Mouse (Mus musculus): ENCODE measurements at regions not wholly inside any gene's neighbourhood (a gene's known extent, or its start where the extent isn't known, plus 50 kb on each side); places are given as distances from the start of the nearest gene placed in this dataset.
"Not testable (repeated sequence)": the region's sequence is repeated elsewhere in the genome, so short reads cannot be mapped to it uniquely, and the experiment has no call there.

- Histone ChIP-seq H3K27ac (ENCODE audit: low read length) (no peak overlapping the region), H3K4me2 (ENCODE audit: low read depth, low read length) (no peak overlapping the region), H3K9me3 (ENCODE audit: control insufficient read depth, low read length) (no peaks in the 10 kb centered on the region), H3K27me3 (replicated peaks; ENCODE audit: control insufficient read depth, insufficient read depth, low read length) (no peaks in the 10 kb centered on the region), H3K4me1 (ENCODE audit: control insufficient read depth, insufficient read depth, low read length) (no peaks in the 10 kb centered on the region), H3K9ac (ENCODE audit: low read depth, low read length) (no peak overlapping the region), H3K4me3 (ENCODE audit: low read length) (no peak overlapping the region), H3K36me3 (ENCODE audit: control insufficient read depth, insufficient read depth, low read length) (no peaks in the 10 kb centered on the region)
- ATAC-seq = no peak
- 92% methylated on average over 4 of the region's 4 CpGs for WGBS
These were observed 112.9 kb downstream of the Kcns3 start for GRCm38 (mm10) chr12:11037951-11038350.

GRCm38 (mm10) chr12:11020571-11021545, 130.0 kb downstream of the Kcns3 start:
- 58% methylated on average over 11 of the region's 11 CpGs for WGBS
- Histone ChIP-seq H3K9me3 (ENCODE audit: control insufficient read depth, low read length) (no peaks in the 10 kb centered on the region), H3K4me2 (ENCODE audit: low read depth, low read length) (no peak overlapping the region), H3K4me3 (ENCODE audit: low read length) (no peak overlapping the region), H3K27ac (ENCODE audit: low read length) (no peak overlapping the region), H3K36me3 (ENCODE audit: control insufficient read depth, insufficient read depth, low read length) (no peaks in the 10 kb centered on the region), H3K27me3 (replicated peaks; ENCODE audit: control insufficient read depth, insufficient read depth, low read length) (no peaks in the 10 kb centered on the region), H3K4me1 (ENCODE audit: control insufficient read depth, insufficient read depth, low read length) (no peaks in the 10 kb centered on the region), H3K9ac (ENCODE audit: low read depth, low read length) (no peak overlapping the region)
- ATAC-seq = no peak

GRCm38 (mm10) chr12:11011159-11011558, 139.7 kb downstream of the Kcns3 start:
- WGBS = 64% methylated on average over 1 of the region's 1 CpGs
- 0 out of 2 replicates have a peak, but pooled peaks have one; percentile 18 for ATAC-seq
- Histone ChIP-seq H3K27ac (ENCODE audit: low read length) (no peak overlapping the region), H3K27me3 (replicated peaks; ENCODE audit: control insufficient read depth, insufficient read depth, low read length) (no peaks in the 10 kb centered on the region), H3K4me2 (ENCODE audit: low read depth, low read length) (no peak overlapping the region), H3K9me3 (ENCODE audit: control insufficient read depth, low read length) (no peaks in the 10 kb centered on the region), H3K4me3 (ENCODE audit: low read length) (no peak overlapping the region), H3K36me3 (ENCODE audit: control insufficient read depth, insufficient read depth, low read length) (no peaks in the 10 kb centered on the region), H3K9ac (ENCODE audit: low read depth, low read length) (no peak overlapping the region), H3K4me1 (ENCODE audit: control insufficient read depth, insufficient read depth, low read length) (no peaks in the 10 kb centered on the region)

- Histone ChIP-seq H3K4me1 (ENCODE audit: control insufficient read depth, insufficient read depth, low read length) (no peaks in the 10 kb centered on the region), H3K4me3 (ENCODE audit: low read length) (no peak overlapping the region), H3K36me3 (ENCODE audit: control insufficient read depth, insufficient read depth, low read length) (no peaks in the 10 kb centered on the region), H3K4me2 (ENCODE audit: low read depth, low read length) (no peak overlapping the region), H3K27ac (ENCODE audit: low read length) (no peak overlapping the region), H3K27me3 (replicated peaks; ENCODE audit: control insufficient read depth, insufficient read depth, low read length) (no peaks in the 10 kb centered on the region), H3K9ac (ENCODE audit: low read depth, low read length) (no peak overlapping the region), H3K9me3 (ENCODE audit: control insufficient read depth, low read length) (no peaks in the 10 kb centered on the region)
- no peak for ATAC-seq
- WGBS = 50% methylated on average over 3 of the region's 3 CpGs
These were observed 166.6 kb downstream of the Kcns3 start for GRCm38 (mm10) chr12:10984295-10984694.

GRCm38 (mm10) chr12:10949184-10949583, 201.7 kb downstream of the Kcns3 start:
- WGBS = 29% methylated on average over 5 of the region's 5 CpGs
- Histone ChIP-seq H3K27me3 (replicated peaks; ENCODE audit: control insufficient read depth, insufficient read depth, low read length) (no peaks in the 10 kb centered on the region), H3K36me3 (ENCODE audit: control insufficient read depth, insufficient read depth, low read length) (no peaks in the 10 kb centered on the region), H3K9ac (ENCODE audit: low read depth, low read length) (no peak overlapping the region), H3K4me1 (ENCODE audit: control insufficient read depth, insufficient read depth, low read length) (no peaks in the 10 kb centered on the region), H3K4me3 (ENCODE audit: low read length) (no peak overlapping the region), H3K4me2 (ENCODE audit: low read depth, low read length) (no peak overlapping the region), H3K27ac (ENCODE audit: low read length) (no peak overlapping the region), H3K9me3 (ENCODE audit: control insufficient read depth, low read length) (no peaks in the 10 kb centered on the region)
- no peak for ATAC-seq

GRCm38 (mm10) chr12:10941064-10941463, 209.8 kb downstream of the Kcns3 start:
- Histone ChIP-seq H3K4me3 (ENCODE audit: low read length) (no peak overlapping the region), H3K27ac (ENCODE audit: low read length) (no peak overlapping the region)

GRCm38 (mm10) chr12:10900054-10900453, 250.8 kb downstream of the Kcns3 start:
- H3K36me3 ChIP-seq (ENCODE audit: control insufficient read depth, insufficient read depth, low read length); H3K4me2 ChIP-seq (ENCODE audit: low read depth, low read length); H3K9ac ChIP-seq (ENCODE audit: low read depth, low read length); H3K9me3 ChIP-seq (ENCODE audit: control insufficient read depth, low read length); H3K27ac ChIP-seq (ENCODE audit: low read length); H3K4me1 ChIP-seq (ENCODE audit: control insufficient read depth, insufficient read depth, low read length); ATAC-seq; H3K27me3 ChIP-seq (replicated peaks; ENCODE audit: control insufficient read depth, insufficient read depth, low read length); H3K4me3 ChIP-seq (ENCODE audit: low read length): not testable (repeated sequence)
- WGBS = 96% methylated on average over 9 of the region's 14 CpGs

More at GRCm38 (mm10) chr12:10941064-10941463, 209.8 kb downstream of the Kcns3 start:
- no peak for ATAC-seq
- H3K4me2 ChIP-seq (ENCODE audit: low read depth, low read length) = no peak overlapping the region
- no peaks in the 10 kb centered on the region for H3K36me3 ChIP-seq (ENCODE audit: control insufficient read depth, insufficient read depth, low read length)
- H3K9ac ChIP-seq (ENCODE audit: low read depth, low read length) = no peak overlapping the region
- no peaks in the 10 kb centered on the region for H3K27me3 ChIP-seq (replicated peaks; ENCODE audit: control insufficient read depth, insufficient read depth, low read length)
- WGBS = 51% methylated on average over 3 of the region's 3 CpGs
- H3K4me1 ChIP-seq (ENCODE audit: control insufficient read depth, insufficient read depth, low read length) = no peaks in the 10 kb centered on the region
- H3K9me3 ChIP-seq (ENCODE audit: control insufficient read depth, low read length) = no peaks in the 10 kb centered on the region

GRCm38 (mm10) chr12:10878791-10879190, 272.1 kb downstream of the Kcns3 start:
- no peak for ATAC-seq
- H3K36me3 ChIP-seq (ENCODE audit: control insufficient read depth, insufficient read depth, low read length) = no peaks in the 10 kb centered on the region
- H3K4me1 ChIP-seq (ENCODE audit: control insufficient read depth, insufficient read depth, low read length) = no peaks in the 10 kb centered on the region
- no peaks in the 10 kb centered on the region for H3K27me3 ChIP-seq (replicated peaks; ENCODE audit: control insufficient read depth, insufficient read depth, low read length)
- H3K4me2 ChIP-seq (ENCODE audit: low read depth, low read length) = no peak overlapping the region
- no peak overlapping the region for H3K27ac ChIP-seq (ENCODE audit: low read length)
- H3K4me3 ChIP-seq (ENCODE audit: low read length) = no peak overlapping the region
- H3K9me3 ChIP-seq (ENCODE audit: control insufficient read depth, low read length) = no peaks in the 10 kb centered on the region
- no peak overlapping the region for H3K9ac ChIP-seq (ENCODE audit: low read depth, low read length)

- Histone ChIP-seq H3K36me3 (ENCODE audit: control insufficient read depth, insufficient read depth, low read length) (no peaks in the 10 kb centered on the region), H3K4me2 (ENCODE audit: low read depth, low read length) (no peak overlapping the region), H3K4me3 (ENCODE audit: low read length) (no peak overlapping the region), H3K4me1 (ENCODE audit: control insufficient read depth, insufficient read depth, low read length) (no peaks in the 10 kb centered on the region), H3K27me3 (replicated peaks; ENCODE audit: control insufficient read depth, insufficient read depth, low read length) (no peaks in the 10 kb centered on the region), H3K27ac (ENCODE audit: low read length) (no peak overlapping the region), H3K9me3 (ENCODE audit: control insufficient read depth, low read length) (no peaks in the 10 kb centered on the region), H3K9ac (ENCODE audit: low read depth, low read length) (no peak overlapping the region)
- ATAC-seq = no peak
- WGBS = 69% methylated on average over 9 of the region's 9 CpGs
These were observed 276.0 kb downstream of the Kcns3 start for GRCm38 (mm10) chr12:10874589-10875554.

Data from intestine, embryonic 16.5 days (tissue).